Mouse (Mus musculus): Measurements from ENCODE around the gene Pabpc5. TPM values are rescaled to one million over a fixed set of nuclear protein-coding genes. Genes with fewer than 3 reads are reported as not detected.

Pabpc5 gene
- polyA plus RNA-seq (2014; fragmentation: Illumina TruSeq; extraction: RNeasy Lipid Tissue Mini Kit (QIAGEN cat#74804); ENCODE audit: low read depth, low replicate concordance) = 0.25 TPM

DNA sequence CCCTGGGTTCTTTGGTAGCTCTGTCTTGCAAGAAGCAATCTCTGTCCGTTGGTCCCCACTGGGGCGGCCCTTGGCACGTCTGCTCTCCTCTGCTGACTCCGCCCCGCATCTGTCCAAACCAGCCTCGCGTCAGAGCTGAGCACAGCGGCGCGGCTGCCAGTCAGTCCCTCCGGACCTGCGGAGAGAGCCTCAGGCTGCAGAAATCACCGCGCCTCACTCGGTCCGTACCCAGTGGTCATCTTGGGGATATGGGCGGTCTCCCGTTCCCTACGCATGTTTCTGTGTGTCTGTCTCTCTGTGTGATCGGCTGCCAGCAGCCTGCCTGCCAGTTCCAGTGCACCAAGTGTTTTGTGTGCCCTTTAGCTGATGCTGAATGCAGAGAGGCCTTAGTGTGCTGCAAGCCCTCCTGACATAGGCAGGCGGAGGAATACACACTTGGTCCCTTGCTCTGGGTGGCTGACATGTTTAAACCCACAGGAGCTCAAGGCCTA is at the start of gene Pabpc5:
Pabpc5 (plus strand) TSS at position 116 of the 491 bp plus-strand sequence.

